Comparison of ENCODE assay signal across 8 mouse cellular contexts in the genomic region with DNA sequence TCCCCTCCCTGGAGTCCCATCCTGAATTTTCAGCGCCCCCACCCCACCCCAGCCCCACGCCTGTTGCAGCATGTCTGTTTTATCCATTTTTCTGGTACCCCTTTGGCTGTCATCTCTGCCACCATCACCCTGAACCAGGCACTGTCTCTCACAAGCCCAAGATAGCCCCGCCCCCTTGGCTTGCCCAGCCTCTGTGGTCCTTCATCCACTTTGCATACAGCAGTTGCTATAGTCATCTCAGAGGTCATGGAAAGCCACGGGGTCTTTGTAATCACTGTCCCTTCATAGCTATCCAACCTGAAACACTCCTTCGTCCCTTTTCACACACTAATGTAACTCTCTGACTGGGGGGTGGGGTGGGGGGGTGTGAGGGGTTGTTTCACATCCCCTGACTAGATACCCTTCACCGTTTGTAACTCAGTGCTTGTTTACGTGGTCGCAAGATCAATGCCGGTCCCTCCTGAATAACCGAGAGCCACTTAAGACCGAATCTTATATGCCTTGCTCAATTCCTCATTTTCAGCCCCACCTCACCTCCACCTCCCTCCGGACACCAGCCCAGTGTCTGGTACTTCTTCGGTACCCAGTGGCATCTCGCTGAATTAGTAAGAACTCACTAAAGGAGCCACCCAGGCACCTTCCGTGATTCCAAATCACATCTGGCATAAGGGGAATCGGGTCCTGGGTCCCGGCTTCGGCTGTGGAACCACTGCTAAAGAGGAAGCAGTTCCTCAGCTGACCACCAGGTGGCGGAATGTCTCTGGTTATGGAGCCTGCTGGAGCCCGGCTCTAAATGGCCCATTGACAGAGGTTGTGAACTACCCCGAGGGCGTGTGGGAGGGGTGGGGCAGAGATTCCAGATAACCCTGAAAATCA. TPM values are rescaled to one million over a fixed set of nuclear protein-coding genes. Genes with fewer than 3 reads are reported as not detected.
DNase-seq lines count a peak whose midpoint lies in the region; ATAC-seq and TF ChIP-seq lines count a peak whose summit lies in the region.

No protein-coding gene starts in this region.

- DNase-seq in 3134 (ENCODE audit: extremely low read depth, insufficient read length, low spot score), result peak; percentile 60
- DNase-seq in adrenal gland, postnatal 36 days, result peak; percentile 91 to 92
- DNase-seq in embryonic facial prominence, embryonic 14.5 days (ENCODE audit: low spot score), result peak; percentile 90
- DNase-seq in heart, adult 9 months (ENCODE audit: low spot score in 2 of 2), result peak; percentile 78 to 85
- peak; percentile 90 for DNase-seq in kidney, adult 9 months
- peak; percentile 65 to 83 for DNase-seq in spleen, adult 2 months (ENCODE audit: low read depth in 1 of 2, low spot score in 2 of 2)

- H3K4me3 ChIP-seq in embryonic facial prominence, embryonic 14.5 days (ENCODE audit: low read depth, low read length), result no peak overlapping the region; the same call in 1 of the 2 replicates
- H3K4me3 ChIP-seq in limb, embryonic 13.5 days, result peak overlapping the region; percentile 17; the same call in 1 of the 2 replicates
- peak overlapping the region; percentile 27; the same call in 1 of the 2 replicates for H3K4me3 ChIP-seq in midbrain, embryonic 16.5 days (ENCODE audit: low read depth, low read length)
- H3K4me3 ChIP-seq in spleen, adult 2 months (ENCODE audit: extremely low read depth, insufficient read depth, insufficient read length), result no peak overlapping the region; the same call in 1 of the 2 replicates

- H3K4me2 ChIP-seq in embryonic facial prominence, embryonic 14.5 days (ENCODE audit: low read depth, low read length), result peak overlapping the region; percentile 39
- H3K4me2 ChIP-seq in limb, embryonic 13.5 days (replicated peaks), result peak overlapping the region; percentile 55
- H3K4me2 ChIP-seq in midbrain, embryonic 16.5 days (ENCODE audit: low read length), result peak overlapping the region; percentile 52

- no peaks in the 10 kb centered on the region for H3K36me3 ChIP-seq in embryonic facial prominence, embryonic 14.5 days (ENCODE audit: control insufficient read depth, insufficient read depth, low read length)
- no peaks in the 10 kb centered on the region for H3K36me3 ChIP-seq in limb, embryonic 13.5 days
- no peaks in the 10 kb centered on the region for H3K36me3 ChIP-seq in midbrain, embryonic 16.5 days (ENCODE audit: control insufficient read depth, insufficient read depth, low read length)
- H3K36me3 ChIP-seq in spleen, adult 2 months (ENCODE audit: control insufficient read depth, insufficient read depth, low read length), result no peaks in the 10 kb centered on the region

- H3K9me3 ChIP-seq in embryonic facial prominence, embryonic 14.5 days (ENCODE audit: control insufficient read depth, low read length), result no peaks in the 10 kb centered on the region
- no peaks in the 10 kb centered on the region for H3K9me3 ChIP-seq in limb, embryonic 13.5 days
- no peaks in the 10 kb centered on the region for H3K9me3 ChIP-seq in midbrain, embryonic 16.5 days (replicated peaks; ENCODE audit: control insufficient read depth, low read length, poor library complexity, severe bottlenecking)

- H3K4me1 ChIP-seq in embryonic facial prominence, embryonic 14.5 days (ENCODE audit: control insufficient read depth, insufficient read depth, low read length), result peaks cover 4% of the 10 kb centered on the region; the same call in 1 of the 2 replicates
- peaks cover 8% of the 10 kb centered on the region for H3K4me1 ChIP-seq in limb, embryonic 13.5 days
- H3K4me1 ChIP-seq in midbrain, embryonic 16.5 days (ENCODE audit: control insufficient read depth, insufficient read depth, low read length), result 0 out of 2 replicates have a peak, but pooled peaks cover 3% of the 10 kb centered on the region
- H3K4me1 ChIP-seq in spleen, adult 2 months (ENCODE audit: control insufficient read depth, insufficient read depth, insufficient read length), result peaks cover 3% of the 10 kb centered on the region; the same call in 1 of the 2 replicates

- peak; percentile 95 for TF ChIP-seq CTCF in spleen, adult 2 months (IDR thresholded peaks at IDR 0.05; ENCODE audit: extremely low read depth, insufficient read depth, insufficient read length, insufficient replicate concordance)

- TF ChIP-seq POLR2A in spleen, adult 2 months (IDR thresholded peaks at IDR 0.05; ENCODE audit: low read depth, low read length), result no peak

- H3K27ac ChIP-seq in embryonic facial prominence, embryonic 14.5 days (replicated peaks; ENCODE audit: low read depth, low read length), result no peak overlapping the region
- no peak overlapping the region for H3K27ac ChIP-seq in limb, embryonic 13.5 days
- no peak overlapping the region for H3K27ac ChIP-seq in midbrain, embryonic 16.5 days (ENCODE audit: low read length)
- H3K27ac ChIP-seq in spleen, adult 2 months (ENCODE audit: insufficient read depth, low read length), result no peak overlapping the region

- H3K27me3 ChIP-seq in embryonic facial prominence, embryonic 14.5 days (replicated peaks; ENCODE audit: control insufficient read depth, insufficient read depth, low read length), result no peaks in the 10 kb centered on the region
- H3K27me3 ChIP-seq in limb, embryonic 13.5 days, result peaks cover 43% of the 10 kb centered on the region
- H3K27me3 ChIP-seq in midbrain, embryonic 16.5 days (ENCODE audit: control insufficient read depth, insufficient read depth, low read depth, low read length), result peaks cover 3% of the 10 kb centered on the region; the same call in 1 of the 2 replicates
- H3K27me3 ChIP-seq in spleen, adult 2 months (ENCODE audit: control insufficient read depth, insufficient read depth, low read length), result no peaks in the 10 kb centered on the region

- peak overlapping the region; percentile 5; the same call in 1 of the 2 replicates for H3K9ac ChIP-seq in embryonic facial prominence, embryonic 14.5 days (ENCODE audit: low read depth, low read length)
- H3K9ac ChIP-seq in limb, embryonic 13.5 days, result peak overlapping the region; percentile 48; the same call in 1 of the 2 replicates
- H3K9ac ChIP-seq in midbrain, embryonic 16.5 days (ENCODE audit: low read depth, low read length), result peak overlapping the region; percentile 59; the same call in 1 of the 2 replicates

- WGBS in embryonic facial prominence, embryonic 14.5 days, result 14% methylated on average over 22 of the region's 22 CpGs
- 11% methylated on average over 22 of the region's 22 CpGs for WGBS in limb, embryonic 13.5 days
- WGBS in midbrain, embryonic 16.5 days, result 14% methylated on average over 22 of the region's 22 CpGs
- 9% methylated on average over 22 of the region's 22 CpGs for WGBS in spleen, adult 2 months

- ATAC-seq in embryonic facial prominence, embryonic 14.5 days (ENCODE audit: low read depth), result peak; percentile 90
- peak; percentile 64; the same call in 1 of the 2 replicates for ATAC-seq in limb, embryonic 13.5 days (ENCODE audit: low FRiP score, low read depth)
- peak; percentile 82 for ATAC-seq in midbrain, embryonic 16.5 days

RNA-seq across cellular contexts. Expression of gene Trpv4, which starts 19.2 kb away (rescaled TPM):
- 1 to 10 TPM; 1.5 to 2.7 TPM for total RNA-seq in adrenal gland, postnatal 36 days (2021)
- polyA plus RNA-seq in embryonic facial prominence, embryonic 14.5 days (2014; fragmentation: Nextera tagmentation; extraction: Ambion mirVana), result 11.9 TPM in 2 replicates
- 8.4 and 11.8 TPM in 2 replicates for polyA plus RNA-seq in limb, embryonic 13.5 days (2015; fragmentation: Nextera tagmentation; extraction: Ambion mirVana)
- polyA plus RNA-seq in midbrain, embryonic 16.5 days (2015; fragmentation: Nextera tagmentation; extraction: Ambion mirVana), result 1.3 and 1.9 TPM in 2 replicates
- polyA plus RNA-seq in spleen, adult 2 months (2012; rRNA removed), result 4.2 and 5.3 TPM in 2 replicates

RNA-seq across cellular contexts. Expression of gene Gltp, which starts 51.8 kb away (rescaled TPM):
- total RNA-seq in adrenal gland, postnatal 36 days (2021), result 10 to 100 TPM; 50.8 to 60.5 TPM
- 123 and 129 TPM in 2 replicates for polyA plus RNA-seq in embryonic facial prominence, embryonic 14.5 days (2014; fragmentation: Nextera tagmentation; extraction: Ambion mirVana)
- polyA plus RNA-seq in limb, embryonic 13.5 days (2015; fragmentation: Nextera tagmentation; extraction: Ambion mirVana), result 95.1 and 97.0 TPM in 2 replicates
- 34.2 and 39.4 TPM in 2 replicates for polyA plus RNA-seq in midbrain, embryonic 16.5 days (2015; fragmentation: Nextera tagmentation; extraction: Ambion mirVana)
- polyA plus RNA-seq in spleen, adult 2 months (2012; rRNA removed), result 134 and 163 TPM in 2 replicates

Comparison
In these comparisons a context has a peak if more than half of its experiments do, and no peak if none do; other contexts are left out.
1. H3K4me3 ChIP-seq: peak in limb, embryonic 13.5 days (single experiment) and midbrain, embryonic 16.5 days (single experiment); none in embryonic facial prominence, embryonic 14.5 days (single experiment) and spleen, adult 2 months (single experiment).
2. H3K9ac ChIP-seq: peak in every context shown above with its lines; median percentile 59 in midbrain, embryonic 16.5 days; 48 in limb, embryonic 13.5 days; 5 in embryonic facial prominence, embryonic 14.5 days.
3. Peak in every context shown above with its lines, with median percentiles within 50 percentile points of each other: DNase-seq, ATAC-seq and H3K4me2 ChIP-seq.